Mouse (Mus musculus): ENCODE results near the gene Rbm19. TPM values are rescaled to one million over a fixed set of nuclear protein-coding genes. Genes with fewer than 3 reads are reported as not detected.

Rbm19 gene
- polyA plus RNA-seq, 1 experiment: 24.7 TPM

GRCm38 (mm10) chr5:120145371-120146050 lies 29.2 kb downstream of the Rbm19 start:
- no peak overlapping the region for H3K4me3 ChIP-seq (replicated peaks)
- H3K9me3 ChIP-seq: no peaks in the 10 kb centered on the region
- H3K27me3 ChIP-seq (replicated peaks): no peaks in the 10 kb centered on the region
- H3K4me1 ChIP-seq: peaks cover 19% of the 10 kb centered on the region
- H3K36me3 ChIP-seq (replicated peaks; ENCODE audit: low read length): peaks cover 96% of the 10 kb centered on the region
- TF ChIP-seq FLI1 (IDR thresholded peaks at IDR 0.05; ENCODE audit: low read length): no peak
- no peak for TF ChIP-seq GATA1 (IDR thresholded peaks at IDR 0.05; ENCODE audit: borderline replicate concordance, low read length)

- Histone ChIP-seq H3K4me1 (peaks cover 19% of the 10 kb centered on the region), H3K9me3 (no peaks in the 10 kb centered on the region), H3K4me3 (replicated peaks) (no peak overlapping the region), H3K27me3 (replicated peaks) (no peaks in the 10 kb centered on the region), H3K36me3 (replicated peaks; ENCODE audit: low read length) (peaks cover 96% of the 10 kb centered on the region)
- no peak for TF ChIP-seq FLI1 (IDR thresholded peaks at IDR 0.05; ENCODE audit: low read length)
- no peak for TF ChIP-seq GATA1 (IDR thresholded peaks at IDR 0.05; ENCODE audit: borderline replicate concordance, low read length)
These were observed 29.8 kb downstream of the Rbm19 start for GRCm38 (mm10) chr5:120146051-120146385.

GRCm38 (mm10) chr5:120146909-120147308 lies 30.6 kb downstream of the Rbm19 start:
- Histone ChIP-seq H3K27me3 (replicated peaks) (peaks cover 2% of the 10 kb centered on the region), H3K4me1 (peaks cover 19% of the 10 kb centered on the region), H3K9me3 (no peaks in the 10 kb centered on the region), H3K4me3 (replicated peaks) (no peak overlapping the region), H3K36me3 (replicated peaks; ENCODE audit: low read length) (peaks cover 94% of the 10 kb centered on the region)
- TF ChIP-seq FLI1 (IDR thresholded peaks at IDR 0.05; ENCODE audit: low read length): no peak
- TF ChIP-seq GATA1 (IDR thresholded peaks at IDR 0.05; ENCODE audit: borderline replicate concordance, low read length): no peak

- Histone ChIP-seq H3K36me3 (replicated peaks; ENCODE audit: low read length) (peaks cover 92% of the 10 kb centered on the region), H3K9me3 (no peaks in the 10 kb centered on the region), H3K4me1 (peaks cover 18% of the 10 kb centered on the region), H3K4me3 (replicated peaks) (no peak overlapping the region), H3K27me3 (replicated peaks) (peaks cover 2% of the 10 kb centered on the region)
- TF ChIP-seq GATA1 (IDR thresholded peaks at IDR 0.05; ENCODE audit: borderline replicate concordance, low read length): no peak
- TF ChIP-seq FLI1 (IDR thresholded peaks at IDR 0.05; ENCODE audit: low read length): no peak
These were observed 32.0 kb downstream of the Rbm19 start for GRCm38 (mm10) chr5:120148246-120148645.

- H3K36me3 ChIP-seq (replicated peaks; ENCODE audit: low read length): peaks cover 73% of the 10 kb centered on the region
These were observed 34.9 kb downstream of the Rbm19 start for GRCm38 (mm10) chr5:120151145-120151544.

GRCm38 (mm10) chr5:120153140-120153539 lies 36.9 kb downstream of the Rbm19 start:
- Histone ChIP-seq H3K4me1 (peaks cover 25% of the 10 kb centered on the region), H3K27me3 (replicated peaks) (peaks cover 2% of the 10 kb centered on the region), H3K36me3 (replicated peaks; ENCODE audit: low read length) (peaks cover 53% of the 10 kb centered on the region), H3K4me3 (replicated peaks) (no peak overlapping the region), H3K9me3 (no peaks in the 10 kb centered on the region)
- TF ChIP-seq GATA1 (IDR thresholded peaks at IDR 0.05; ENCODE audit: borderline replicate concordance, low read length): no peak
- TF ChIP-seq FLI1 (IDR thresholded peaks at IDR 0.05; ENCODE audit: low read length): no peak

More at GRCm38 (mm10) chr5:120151145-120151544, 34.9 kb downstream of the Rbm19 start:
- H3K4me1 ChIP-seq: peaks cover 13% of the 10 kb centered on the region; the same call in 1 of the 2 replicates
- peaks cover 2% of the 10 kb centered on the region for H3K27me3 ChIP-seq (replicated peaks)
- TF ChIP-seq FLI1 (IDR thresholded peaks at IDR 0.05; ENCODE audit: low read length) (no peak), GATA1 (IDR thresholded peaks at IDR 0.05; ENCODE audit: borderline replicate concordance, low read length) (no peak)
- H3K4me3 ChIP-seq (replicated peaks): no peak overlapping the region
- H3K9me3 ChIP-seq: no peaks in the 10 kb centered on the region

GRCm38 (mm10) chr5:120155672-120156071 lies 39.4 kb downstream of the Rbm19 start:
- TF ChIP-seq FLI1 (IDR thresholded peaks at IDR 0.05; ENCODE audit: low read length) (no peak), GATA1 (IDR thresholded peaks at IDR 0.05; ENCODE audit: borderline replicate concordance, low read length) (no peak)
- peaks cover 38% of the 10 kb centered on the region for H3K4me1 ChIP-seq
- H3K9me3 ChIP-seq: no peaks in the 10 kb centered on the region
- peaks cover 29% of the 10 kb centered on the region for H3K36me3 ChIP-seq (replicated peaks; ENCODE audit: low read length)
- H3K4me3 ChIP-seq (replicated peaks): no peak overlapping the region
- peaks cover 2% of the 10 kb centered on the region for H3K27me3 ChIP-seq (replicated peaks)

GRCm38 (mm10) chr5:120156166-120156909 lies 40.1 kb downstream of the Rbm19 start:
- Histone ChIP-seq H3K36me3 (replicated peaks; ENCODE audit: low read length) (peaks cover 23% of the 10 kb centered on the region), H3K4me1 (peaks cover 44% of the 10 kb centered on the region), H3K27me3 (replicated peaks) (peaks cover 2% of the 10 kb centered on the region), H3K9me3 (no peaks in the 10 kb centered on the region), H3K4me3 (replicated peaks) (no peak overlapping the region)
- TF ChIP-seq FLI1 (IDR thresholded peaks at IDR 0.05; ENCODE audit: low read length) (no peak), GATA1 (IDR thresholded peaks at IDR 0.05; ENCODE audit: borderline replicate concordance, low read length) (no peak)

- peaks cover 50% of the 10 kb centered on the region for H3K4me1 ChIP-seq
- TF ChIP-seq GATA1 (IDR thresholded peaks at IDR 0.05; ENCODE audit: borderline replicate concordance, low read length) (no peak), FLI1 (IDR thresholded peaks at IDR 0.05; ENCODE audit: low read length) (no peak)
- no peaks in the 10 kb centered on the region for H3K27me3 ChIP-seq (replicated peaks)
- H3K4me3 ChIP-seq (replicated peaks): no peak overlapping the region
- peaks cover 16% of the 10 kb centered on the region for H3K36me3 ChIP-seq (replicated peaks; ENCODE audit: low read length)
- no peaks in the 10 kb centered on the region for H3K9me3 ChIP-seq
These were observed 40.9 kb downstream of the Rbm19 start for GRCm38 (mm10) chr5:120157115-120157514.

GRCm38 (mm10) chr5:120158476-120158875 lies 42.2 kb downstream of the Rbm19 start:
- Histone ChIP-seq H3K9me3 (no peaks in the 10 kb centered on the region), H3K4me3 (replicated peaks) (no peak overlapping the region), H3K27me3 (replicated peaks) (no peaks in the 10 kb centered on the region), H3K4me1 (peaks cover 55% of the 10 kb centered on the region), H3K36me3 (replicated peaks; ENCODE audit: low read length) (peaks cover 5% of the 10 kb centered on the region)
- no peak for TF ChIP-seq GATA1 (IDR thresholded peaks at IDR 0.05; ENCODE audit: borderline replicate concordance, low read length)
- no peak for TF ChIP-seq FLI1 (IDR thresholded peaks at IDR 0.05; ENCODE audit: low read length)

Measured in megakaryocyte, embryonic 14.5 days (primary cell).